ENCODE assay signal across 22 mouse cellular contexts in the genomic region with DNA sequence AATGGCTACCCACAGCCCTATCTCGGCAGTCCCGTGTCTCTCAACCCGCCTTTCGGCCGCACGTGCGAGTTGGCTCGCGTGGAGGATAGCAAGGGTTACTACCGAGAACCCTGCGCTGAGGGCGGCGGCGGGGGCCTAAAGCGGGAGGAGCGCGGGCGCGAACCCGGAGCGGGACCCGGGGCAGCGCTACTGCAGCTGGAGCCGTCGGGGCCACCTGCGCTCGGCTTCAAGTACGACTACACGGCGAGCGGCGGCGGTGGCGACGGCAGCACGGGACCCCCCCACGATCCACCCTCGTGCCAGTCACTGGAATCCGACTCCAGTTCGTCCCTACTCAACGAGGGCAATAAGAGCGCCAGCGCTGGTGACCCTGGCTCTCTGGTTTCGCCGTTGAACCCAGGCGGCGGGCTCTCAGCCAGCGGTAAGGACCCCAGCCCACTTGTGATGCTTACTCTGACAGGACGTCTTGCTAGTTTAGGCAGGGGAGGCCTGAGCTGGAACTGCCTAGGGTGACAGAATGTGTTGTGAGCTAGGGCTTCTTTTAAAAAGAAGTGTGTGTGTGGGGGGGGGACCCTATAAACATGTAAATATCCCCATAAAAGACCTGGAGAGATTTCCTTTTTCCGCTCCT. TPM values are rescaled to one million over a fixed set of nuclear protein-coding genes. Genes with fewer than 3 reads are reported as not detected.
DNase-seq lines count a peak whose midpoint lies in the region; ATAC-seq and TF ChIP-seq lines count a peak whose summit lies in the region.
"Had no signal": no experiment of that assay in that cellular context is flagged by ENCODE, and none has a peak within 500 bp of the region (broad histone marks: within the 10 kb centered on the region; RNA-seq: fewer than 3 reads in every experiment).

No protein-coding gene starts in this region.

- no peaks in the 10 kb centered on the region for H3K9me3 ChIP-seq in heart, embryonic 13.5 days
- H3K9me3 ChIP-seq in E14TG2a.4 (ENCODE audit: low read length) = no peaks in the 10 kb centered on the region
- no peaks in the 10 kb centered on the region for H3K9me3 ChIP-seq in embryonic facial prominence, embryonic 10.5 days
- H3K9me3 ChIP-seq in limb, embryonic 14.5 days (ENCODE audit: control insufficient read depth, low read length) = no peaks in the 10 kb centered on the region
- H3K9me3 ChIP-seq: heart, embryonic 12.5 days had no signal

- no peak overlapping the region for H3K4me2 ChIP-seq in heart, embryonic 13.5 days
- peak overlapping the region; percentile 18; the same call in 1 of the 2 replicates for H3K4me2 ChIP-seq in limb, embryonic 14.5 days (replicated peaks; ENCODE audit: low read depth, low read length, severe bottlenecking)
- H3K4me2 ChIP-seq: heart, embryonic 12.5 days had no signal

- H3K9ac ChIP-seq in heart, embryonic 13.5 days = no peak overlapping the region
- no peak overlapping the region for H3K9ac ChIP-seq in limb, embryonic 14.5 days (ENCODE audit: low read depth, low read length, severe bottlenecking)
- H3K9ac ChIP-seq: heart, embryonic 12.5 days had no signal

- no peak overlapping the region for H3K27ac ChIP-seq in heart, embryonic 13.5 days (replicated peaks)
- H3K27ac ChIP-seq in embryonic facial prominence, embryonic 10.5 days (replicated peaks) = no peak overlapping the region
- H3K27ac ChIP-seq in limb, embryonic 14.5 days (replicated peaks; ENCODE audit: low read depth, low read length) = no peak overlapping the region
- H3K27ac ChIP-seq: stomach, postnatal 0 days had no signal

- 2% methylated on average over 50 of the region's 50 CpGs for WGBS in heart, embryonic 13.5 days
- under 1% methylated on average over 50 of the region's 50 CpGs for WGBS in embryonic facial prominence, embryonic 10.5 days
- WGBS in limb, embryonic 14.5 days = 1% methylated on average over 35 of the region's 50 CpGs

- H3K4me1 ChIP-seq in heart, embryonic 13.5 days = peaks cover 7% of the 10 kb centered on the region; the same call in 1 of the 2 replicates
- peaks cover 75% of the 10 kb centered on the region for H3K4me1 ChIP-seq in E14TG2a.4 (replicated peaks; ENCODE audit: low read depth, low read length)
- no peaks in the 10 kb centered on the region; the same call in 1 of the 2 replicates for H3K4me1 ChIP-seq in embryonic facial prominence, embryonic 10.5 days
- peaks cover 5% of the 10 kb centered on the region for H3K4me1 ChIP-seq in limb, embryonic 14.5 days (ENCODE audit: control insufficient read depth, insufficient read depth, low read length)

- ATAC-seq in heart, embryonic 13.5 days (ENCODE audit: extremely low read depth, insufficient number of reproducible peaks, low FRiP score, low TSS enrichment) = no peak
- no peak for ATAC-seq in limb, embryonic 14.5 days (ENCODE audit: low FRiP score, low read depth)
- ATAC-seq in inflammation-experienced regulatory T-cells, adult 6 months = no peak

- intact Hi-C loops in heart, postnatal 36 days (cut with DNase I) = no loop called here

- peaks cover 100% of the 10 kb centered on the region for H3K27me3 ChIP-seq in heart, embryonic 13.5 days (replicated peaks)
- H3K27me3 ChIP-seq in E14TG2a.4 (ENCODE audit: insufficient read depth, low read length) = peaks cover 100% of the 10 kb centered on the region
- peaks cover 100% of the 10 kb centered on the region for H3K27me3 ChIP-seq in embryonic facial prominence, embryonic 10.5 days (replicated peaks; ENCODE audit: low read depth, poor library complexity, severe bottlenecking)
- peaks cover 100% of the 10 kb centered on the region for H3K27me3 ChIP-seq in limb, embryonic 14.5 days (ENCODE audit: control insufficient read depth, insufficient read depth, low read length)

- H3K4me3 ChIP-seq in heart, embryonic 13.5 days = peak overlapping the region; percentile 11; the same call in 1 of the 2 replicates
- peak overlapping the region; percentile 71 for H3K4me3 ChIP-seq in E14TG2a.4 (replicated peaks; ENCODE audit: low read length)
- H3K4me3 ChIP-seq in embryonic facial prominence, embryonic 10.5 days = no peak overlapping the region
- peak overlapping the region; percentile 31 for H3K4me3 ChIP-seq in limb, embryonic 14.5 days (replicated peaks; ENCODE audit: low read length)
- H3K4me3 ChIP-seq: heart, embryonic 12.5 days had no signal

- TF ChIP-seq POLR2A in limb, embryonic 14.5 days (IDR thresholded peaks at IDR 0.05; ENCODE audit: borderline replicate concordance, extremely low read depth, insufficient read depth, insufficient read length) = no peak

- H3K36me3 ChIP-seq in heart, embryonic 13.5 days = no peaks in the 10 kb centered on the region
- no peaks in the 10 kb centered on the region for H3K36me3 ChIP-seq in E14TG2a.4 (ENCODE audit: insufficient read depth, low read length)
- no peaks in the 10 kb centered on the region for H3K36me3 ChIP-seq in embryonic facial prominence, embryonic 10.5 days (replicated peaks)
- no peaks in the 10 kb centered on the region for H3K36me3 ChIP-seq in limb, embryonic 14.5 days (ENCODE audit: control insufficient read depth, insufficient read depth, low read length)
- H3K36me3 ChIP-seq: heart, embryonic 12.5 days had no signal

- no peak for TF ChIP-seq CTCF in E14TG2a.4 (conservative IDR thresholded peaks at IDR 0.05; ENCODE audit: low read length)

- no peak for DNase-seq in heart, postnatal 36 days
- DNase-seq in embryonic facial prominence, embryonic 10.5 days (ENCODE audit: low spot score) = peak; percentile 58
- no peak for DNase-seq in limb, embryonic 14.5 days (ENCODE audit: low spot score)
- no peak for DNase-seq in urinary bladder, adult 18-20 months (ENCODE audit: low spot score in 2 of 2)
- no peak for DNase-seq in adrenal gland, adult 18-20 months (ENCODE audit: low spot score in 2 of 2)
- DNase-seq: cerebellum, adult 9-11 months; kidney, adult 9 months; liver; lung, adult 2 months; lung, postnatal 4 days; midbrain, embryonic 14.5 days had no signal

RNA-seq across cellular contexts. Expression of a gene that starts 0.6 kb away (rescaled TPM):
- not detected in 2 replicates for polyA plus RNA-seq in heart, embryonic 13.5 days (2015; fragmentation: Nextera tagmentation; extraction: Ambion mirVana)
- total RNA-seq in heart, postnatal 36 days (2021) = not detected
- polyA plus RNA-seq in embryonic facial prominence, embryonic 10.5 days (2016; fragmentation: Nextera tagmentation; extraction: Ambion mirVana) = not detected in 2 replicates
- polyA plus RNA-seq in limb, embryonic 14.5 days (2012; rRNA removed) = 3.6 and 4.5 TPM in 2 replicates
- 4.0 and 4.2 TPM in 2 replicates for polyA plus RNA-seq in limb, embryonic 14.5 days (2014; fragmentation: Nextera tagmentation; extraction: Ambion mirVana)
- polyA plus RNA-seq in inflammation-experienced regulatory T-cells, adult 6 months (2017; shearing (Covaris generic)) = not detected
- total RNA-seq in adrenal gland, adult 18-20 months (2021) = not detected
- total RNA-seq: adrenal gland, postnatal 4 days; gastrocnemius, postnatal 4 days; left cerebral cortex, adult 18-20 months; MEL; neutrophil, adult 5-6 weeks had no signal
- polyA plus RNA-seq: heart, embryonic 12.5 days; hindbrain, embryonic 11.5 days; lung, adult 2 months; midbrain, embryonic 14.5 days; stomach, postnatal 0 days had no signal

RNA-seq across cellular contexts. Expression of a gene that starts 16.2 kb away (rescaled TPM):
- polyA plus RNA-seq in heart, embryonic 13.5 days (2015; fragmentation: Nextera tagmentation; extraction: Ambion mirVana) = 0.13 TPM in 1 of 2 replicates, not detected in the other
- total RNA-seq in heart, postnatal 36 days (2021) = not detected
- 0.08 TPM in 1 of 2 replicates, not detected in the other for polyA plus RNA-seq in embryonic facial prominence, embryonic 10.5 days (2016; fragmentation: Nextera tagmentation; extraction: Ambion mirVana)
- 2.5 and 2.9 TPM in 2 replicates for polyA plus RNA-seq in limb, embryonic 14.5 days (2012; rRNA removed)
- 6.1 and 7.7 TPM in 2 replicates for polyA plus RNA-seq in limb, embryonic 14.5 days (2014; fragmentation: Nextera tagmentation; extraction: Ambion mirVana)
- not detected for polyA plus RNA-seq in inflammation-experienced regulatory T-cells, adult 6 months (2017; shearing (Covaris generic))
- total RNA-seq in adrenal gland, adult 18-20 months (2021) = not detected
- total RNA-seq: adrenal gland, postnatal 4 days; gastrocnemius, postnatal 4 days; left cerebral cortex, adult 18-20 months; MEL; neutrophil, adult 5-6 weeks had no signal
- polyA plus RNA-seq: lung, adult 2 months; midbrain, embryonic 14.5 days; stomach, postnatal 0 days had no signal

RNA-seq across cellular contexts. Expression of a gene that starts 17.1 kb away (rescaled TPM):
- polyA plus RNA-seq in heart, embryonic 13.5 days (2015; fragmentation: Nextera tagmentation; extraction: Ambion mirVana) = not detected in 2 replicates
- not detected for total RNA-seq in heart, postnatal 36 days (2021)
- polyA plus RNA-seq in embryonic facial prominence, embryonic 10.5 days (2016; fragmentation: Nextera tagmentation; extraction: Ambion mirVana) = not detected in 2 replicates
- 7.4 and 7.6 TPM in 2 replicates for polyA plus RNA-seq in limb, embryonic 14.5 days (2012; rRNA removed)
- 1.4 TPM in 2 replicates for polyA plus RNA-seq in limb, embryonic 14.5 days (2014; fragmentation: Nextera tagmentation; extraction: Ambion mirVana)
- polyA plus RNA-seq in inflammation-experienced regulatory T-cells, adult 6 months (2017; shearing (Covaris generic)) = not detected
- not detected for total RNA-seq in adrenal gland, adult 18-20 months (2021)
- total RNA-seq: left cerebral cortex, adult 18-20 months; MEL; neutrophil, adult 5-6 weeks had no signal
- polyA plus RNA-seq: heart, embryonic 12.5 days; hindbrain, embryonic 11.5 days; lung, adult 2 months; midbrain, embryonic 14.5 days; stomach, postnatal 0 days had no signal

RNA-seq across cellular contexts. Expression of a gene that starts 29.4 kb away (rescaled TPM):
- polyA plus RNA-seq in heart, embryonic 13.5 days (2015; fragmentation: Nextera tagmentation; extraction: Ambion mirVana) = not detected in 2 replicates
- not detected for total RNA-seq in heart, postnatal 36 days (2021)
- not detected in 2 replicates for polyA plus RNA-seq in embryonic facial prominence, embryonic 10.5 days (2016; fragmentation: Nextera tagmentation; extraction: Ambion mirVana)
- polyA plus RNA-seq in limb, embryonic 14.5 days (2012; rRNA removed) = 9.7 and 14.3 TPM in 2 replicates
- polyA plus RNA-seq in limb, embryonic 14.5 days (2014; fragmentation: Nextera tagmentation; extraction: Ambion mirVana) = 5.8 and 6.0 TPM in 2 replicates
- not detected for polyA plus RNA-seq in inflammation-experienced regulatory T-cells, adult 6 months (2017; shearing (Covaris generic))
- under 1 TPM; 0.20 to 0.67 TPM for total RNA-seq in adrenal gland, adult 18-20 months (2021)
- total RNA-seq: left cerebral cortex, adult 18-20 months; neutrophil, adult 5-6 weeks had no signal
- polyA plus RNA-seq: heart, embryonic 12.5 days; hindbrain, embryonic 11.5 days; lung, adult 2 months; midbrain, embryonic 14.5 days; stomach, postnatal 0 days had no signal

RNA-seq across cellular contexts. Expression of a gene that starts 30.1 kb away (rescaled TPM):
- 0.57 and 1.6 TPM in 2 replicates for polyA plus RNA-seq in heart, embryonic 13.5 days (2015; fragmentation: Nextera tagmentation; extraction: Ambion mirVana)
- total RNA-seq in heart, postnatal 36 days (2021) = not detected
- 0.07 and 0.18 TPM in 2 replicates for polyA plus RNA-seq in embryonic facial prominence, embryonic 10.5 days (2016; fragmentation: Nextera tagmentation; extraction: Ambion mirVana)
- polyA plus RNA-seq in limb, embryonic 14.5 days (2012; rRNA removed) = 7.6 and 9.0 TPM in 2 replicates
- 2.6 and 3.5 TPM in 2 replicates for polyA plus RNA-seq in limb, embryonic 14.5 days (2014; fragmentation: Nextera tagmentation; extraction: Ambion mirVana)
- not detected for polyA plus RNA-seq in inflammation-experienced regulatory T-cells, adult 6 months (2017; shearing (Covaris generic))
- 1 to 10 TPM; 7.0 to 7.5 TPM for total RNA-seq in adrenal gland, adult 18-20 months (2021)
- total RNA-seq: left cerebral cortex, adult 18-20 months; neutrophil, adult 5-6 weeks had no signal
